Mouse (Mus musculus) olfactory bulb, adult 2 months (tissue): Measurements from ENCODE around the gene Rhot2.

Experiments
- CTCF ChIP-seq: fragments of 200-500 bp; IDR thresholded peaks from 2 replicates; pipeline ENCODE4 v1.5.1; 2012; ENCODE audit warnings: low read depth, mild to moderate bottlenecking, low read length, moderate library complexity; ENCODE audit not compliant: insufficient read depth
- POLR2A ChIP-seq: fragments of 200-500 bp; IDR thresholded peaks from 2 replicates; pipeline ENCODE4 v1.6.1; 2012; ENCODE audit warnings: mild to moderate bottlenecking, low read depth, low read length, moderate library complexity; ENCODE audit not compliant: insufficient read depth

DNA sequence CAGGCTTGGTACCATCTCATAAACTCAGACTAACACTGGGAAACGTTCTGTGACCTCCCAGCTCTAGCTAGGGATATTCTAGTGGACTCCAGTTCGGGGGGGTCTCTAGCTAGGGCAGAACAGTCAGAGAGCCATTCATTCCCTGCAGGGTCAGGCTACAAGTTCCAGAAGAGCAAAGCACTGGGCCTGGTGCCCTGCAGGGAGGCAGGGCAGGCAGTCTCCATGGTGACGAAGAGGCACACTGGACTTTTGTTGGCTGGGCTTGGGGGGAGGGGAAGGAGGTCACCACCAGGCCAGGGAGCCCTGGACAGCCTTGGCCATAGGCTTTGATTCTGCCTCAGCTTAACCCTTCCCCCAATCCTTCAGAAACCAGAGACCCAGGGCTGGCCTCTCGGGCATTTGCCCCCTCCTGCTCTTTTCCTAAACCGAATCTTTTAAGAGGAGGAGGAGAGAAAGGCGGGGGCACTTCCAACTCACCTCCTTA lies 49.0 kb downstream of the Rhot2 start, which contains the start of gene AC134908.4:
- TF ChIP-seq CTCF: no peak
- TF ChIP-seq POLR2A: no peak
